Mouse (Mus musculus): ENCODE measurements around the gene Mrps24. TPM values are rescaled to one million over a fixed set of nuclear protein-coding genes. Genes with fewer than 3 reads are reported as not detected.

Mrps24 gene
- 100 to 1,000 TPM; 145 to 152 TPM for total RNA-seq (2021)

- intact Hi-C loops (cut with DNase I), result loop anchor here (5.0 kb wide), 1 partner anchor 172 kb away; no protein-coding TSS in a partner anchor
- DNase-seq (ENCODE audit: low spot score), result no peak
These were observed at the start of gene Mrps24 for GRCm38 (mm10) chr11:5715630-5716105. TSS of gene Mrps24 (minus strand) at chr11:5715680.

GRCm38 (mm10) chr11:5762633-5762982, 47.1 kb upstream of the Mrps24 start:
- intact Hi-C loops (cut with DNase I), result loop anchor here (5.0 kb wide), 1 partner anchor 55 kb away; no protein-coding TSS in a partner anchor
- DNase-seq (ENCODE audit: low spot score), result no peak

GRCm38 (mm10) chr11:5761820-5762632, 46.5 kb upstream of the Mrps24 start, which contains the start of gene Urgcp:
TSS of gene Urgcp (minus strand) at chr11:5762376.
- DNase-seq (ENCODE audit: low spot score), result peak; percentile 90
- intact Hi-C loops (cut with DNase I), result loop anchor here (2.0 to 5.0 kb wide), 3 partner anchors 21 to 55 kb away; partner anchors contain the start of gene Dbnl

- DNase-seq (ENCODE audit: low spot score), result no peak
- intact Hi-C loops (cut with DNase I), result no loop called here
These were observed 38.3 kb upstream of the Mrps24 start for GRCm38 (mm10) chr11:5753755-5754154.

GRCm38 (mm10) chr11:5744951-5745350, 29.5 kb upstream of the Mrps24 start:
- no peak for DNase-seq (ENCODE audit: low spot score)
- intact Hi-C loops (cut with DNase I), result no loop called here

- intact Hi-C loops (cut with DNase I), result no loop called here
These were observed 26.6 kb upstream of the Mrps24 start for GRCm38 (mm10) chr11:5742106-5742505.

GRCm38 (mm10) chr11:5740965-5741627, 25.6 kb upstream of the Mrps24 start:
- peak; percentile 77 for DNase-seq (ENCODE audit: low spot score)
- intact Hi-C loops (cut with DNase I), result loop anchor here (2.0 kb wide), 1 partner anchor 20 kb away; no protein-coding TSS in a partner anchor

More at GRCm38 (mm10) chr11:5742106-5742505, 26.6 kb upstream of the Mrps24 start:
- DNase-seq (ENCODE audit: low spot score), result no peak

GRCm38 (mm10) chr11:5740599-5740964, 25.1 kb upstream of the Mrps24 start:
- intact Hi-C loops (cut with DNase I), result loop anchor here (2.0 kb wide), 1 partner anchor 20 kb away; no protein-coding TSS in a partner anchor
- DNase-seq (ENCODE audit: low spot score), result no peak

- intact Hi-C loops (cut with DNase I), result loop anchor here (2.0 kb wide), 1 partner anchor 21 kb away; no protein-coding TSS in a partner anchor
- DNase-seq (ENCODE audit: low spot score), result no peak
These were observed 24.4 kb upstream of the Mrps24 start for GRCm38 (mm10) chr11:5739846-5740245.

- DNase-seq (ENCODE audit: low spot score), result no peak
- intact Hi-C loops (cut with DNase I), result no loop called here
These were observed 23.6 kb upstream of the Mrps24 start for GRCm38 (mm10) chr11:5738888-5739632.

- DNase-seq (ENCODE audit: low spot score), result no peak
- intact Hi-C loops (cut with DNase I), result no loop called here
These were observed 21.7 kb upstream of the Mrps24 start for GRCm38 (mm10) chr11:5737137-5737536.

GRCm38 (mm10) chr11:5734323-5734722, 18.8 kb upstream of the Mrps24 start:
- intact Hi-C loops (cut with DNase I), result no loop called here
- no peak for DNase-seq (ENCODE audit: low spot score)

GRCm38 (mm10) chr11:5732401-5732800, 16.9 kb upstream of the Mrps24 start:
- intact Hi-C loops (cut with DNase I), result no loop called here
- no peak for DNase-seq (ENCODE audit: low spot score)

- intact Hi-C loops (cut with DNase I), result no loop called here
- DNase-seq (ENCODE audit: low spot score), result no peak
These were observed 14.1 kb upstream of the Mrps24 start for GRCm38 (mm10) chr11:5729582-5729981.

GRCm38 (mm10) chr11:5718611-5719354, 3.3 kb upstream of the Mrps24 start:
- no peak for DNase-seq (ENCODE audit: low spot score)
- intact Hi-C loops (cut with DNase I), result loop anchor here (5.0 kb wide), 1 partner anchor 169 kb away; no protein-coding TSS in a partner anchor

- DNase-seq (ENCODE audit: low spot score), result no peak
- intact Hi-C loops (cut with DNase I), result loop anchor here (5.0 kb wide), 1 partner anchor 170 kb away; no protein-coding TSS in a partner anchor
These were observed 1.6 kb upstream of the Mrps24 start for GRCm38 (mm10) chr11:5716938-5717705.

- DNase-seq (ENCODE audit: low spot score), result no peak
- intact Hi-C loops (cut with DNase I), result loop anchor here (5.0 kb wide), 1 partner anchor 171 kb away; no protein-coding TSS in a partner anchor
These were observed 766 bp upstream of the Mrps24 start for GRCm38 (mm10) chr11:5716246-5716645.

GRCm38 (mm10) chr11:5715179-5715578, 301 bp downstream of the Mrps24 start:
- DNase-seq (ENCODE audit: low spot score), result no peak

More at GRCm38 (mm10) chr11:5715179-5715578, 301 bp downstream of the Mrps24 start:
- intact Hi-C loops (cut with DNase I), result loop anchor here (5.0 kb wide), 1 partner anchor 172 kb away; no protein-coding TSS in a partner anchor

Measured in heart, postnatal 25 days (tissue).